Mouse (Mus musculus): Measurements from ENCODE around the gene Filip1l. TPM values are rescaled to one million over a fixed set of nuclear protein-coding genes. Genes with fewer than 3 reads are reported as not detected.

Gene Filip1l
- 56.2 and 60.3 TPM in 2 replicates for polyA plus RNA-seq (2015; fragmentation: Nextera tagmentation; extraction: Ambion mirVana)

- Histone ChIP-seq H3K4me2 (ENCODE audit: low read depth, low read length) (no peak within 1 kb of the TSS), H3K4me3 (replicated peaks; ENCODE audit: low read length) (no peak within 1 kb of the TSS), H3K4me1 (ENCODE audit: control insufficient read depth, insufficient read depth, low read length) (peaks cover 3% of the 10 kb centered on the region), H3K9me3 (replicated peaks; ENCODE audit: control insufficient read depth, low read length) (no peaks in the 10 kb centered on the region), H3K27ac (ENCODE audit: low read length) (no peak within 1 kb of the TSS), H3K9ac (ENCODE audit: low read length) (0 out of 2 replicates have a peak within 1 kb of the TSS, but pooled peaks have one; percentile 18), H3K36me3 (ENCODE audit: control insufficient read depth, insufficient read depth, low read length) (no peaks in the 10 kb centered on the region), H3K27me3 (ENCODE audit: control insufficient read depth, insufficient read depth, low read length) (no peaks in the 10 kb centered on the region)
- no peak for ATAC-seq (ENCODE audit: insufficient read depth, low FRiP score)
- WGBS, result 78% methylated on average over 6 of the region's 6 CpGs
Observed at GRCm38 (mm10) chr16:57352751-57353150, at the start of gene Filip1l. Gene Filip1l (plus strand): TSS chr16:57353093.

- Histone ChIP-seq H3K9ac (ENCODE audit: low read length) (peak overlapping the region; percentile 15; the same call in 1 of the 2 replicates), H3K4me2 (ENCODE audit: low read depth, low read length) (no peak overlapping the region), H3K27me3 (ENCODE audit: control insufficient read depth, insufficient read depth, low read length) (no peaks in the 10 kb centered on the region), H3K4me1 (ENCODE audit: control insufficient read depth, insufficient read depth, low read length) (no peaks in the 10 kb centered on the region), H3K4me3 (replicated peaks; ENCODE audit: low read length) (no peak overlapping the region), H3K27ac (ENCODE audit: low read length) (no peak overlapping the region), H3K36me3 (ENCODE audit: control insufficient read depth, insufficient read depth, low read length) (no peaks in the 10 kb centered on the region), H3K9me3 (replicated peaks; ENCODE audit: control insufficient read depth, low read length) (no peaks in the 10 kb centered on the region)
- 71% methylated on average over 19 of the region's 19 CpGs for WGBS
- ATAC-seq (ENCODE audit: insufficient read depth, low FRiP score), result no peak
Observed at GRCm38 (mm10) chr16:57303716-57304115, 49.2 kb upstream of the Filip1l start.

- WGBS, result 80% methylated on average over 6 of the region's 6 CpGs
- no peaks in the 10 kb centered on the region for H3K36me3 ChIP-seq (ENCODE audit: control insufficient read depth, insufficient read depth, low read length)
- no peak overlapping the region for H3K9ac ChIP-seq (ENCODE audit: low read length)
- no peak for ATAC-seq (ENCODE audit: insufficient read depth, low FRiP score)
- H3K4me1 ChIP-seq (ENCODE audit: control insufficient read depth, insufficient read depth, low read length), result no peaks in the 10 kb centered on the region
- no peak overlapping the region for H3K4me2 ChIP-seq (ENCODE audit: low read depth, low read length)
- no peak overlapping the region for H3K4me3 ChIP-seq (replicated peaks; ENCODE audit: low read length)
- no peaks in the 10 kb centered on the region for H3K9me3 ChIP-seq (replicated peaks; ENCODE audit: control insufficient read depth, low read length)
- H3K27ac ChIP-seq (ENCODE audit: low read length), result no peak overlapping the region
- no peaks in the 10 kb centered on the region for H3K27me3 ChIP-seq (ENCODE audit: control insufficient read depth, insufficient read depth, low read length)
Observed at GRCm38 (mm10) chr16:57305463-57305862, 47.4 kb upstream of the Filip1l start.

- H3K4me2 ChIP-seq (ENCODE audit: low read depth, low read length), result no peak overlapping the region
- H3K4me1 ChIP-seq (ENCODE audit: control insufficient read depth, insufficient read depth, low read length), result no peaks in the 10 kb centered on the region; the same call in 1 of the 2 replicates
- no peak overlapping the region for H3K4me3 ChIP-seq (replicated peaks; ENCODE audit: low read length)
- no peak for ATAC-seq (ENCODE audit: insufficient read depth, low FRiP score)
- no peak overlapping the region for H3K9ac ChIP-seq (ENCODE audit: low read length)
- no peaks in the 10 kb centered on the region for H3K27me3 ChIP-seq (ENCODE audit: control insufficient read depth, insufficient read depth, low read length)
- no peaks in the 10 kb centered on the region for H3K36me3 ChIP-seq (ENCODE audit: control insufficient read depth, insufficient read depth, low read length)
- H3K9me3 ChIP-seq (replicated peaks; ENCODE audit: control insufficient read depth, low read length), result no peaks in the 10 kb centered on the region
- WGBS, result 91% methylated on average over 2 of the region's 2 CpGs
- H3K27ac ChIP-seq (ENCODE audit: low read length), result no peak overlapping the region
Observed at GRCm38 (mm10) chr16:57312130-57312529, 40.8 kb upstream of the Filip1l start.

GRCm38 (mm10) chr16:57313487-57313886, 39.4 kb upstream of the Filip1l start:
- Histone ChIP-seq H3K9me3 (replicated peaks; ENCODE audit: control insufficient read depth, low read length) (no peaks in the 10 kb centered on the region), H3K27me3 (ENCODE audit: control insufficient read depth, insufficient read depth, low read length) (no peaks in the 10 kb centered on the region), H3K27ac (ENCODE audit: low read length) (no peak overlapping the region), H3K9ac (ENCODE audit: low read length) (no peak overlapping the region), H3K4me3 (replicated peaks; ENCODE audit: low read length) (no peak overlapping the region), H3K4me1 (ENCODE audit: control insufficient read depth, insufficient read depth, low read length) (peaks cover 8% of the 10 kb centered on the region; the same call in 1 of the 2 replicates), H3K36me3 (ENCODE audit: control insufficient read depth, insufficient read depth, low read length) (no peaks in the 10 kb centered on the region), H3K4me2 (ENCODE audit: low read depth, low read length) (no peak overlapping the region)
- no peak for ATAC-seq (ENCODE audit: insufficient read depth, low FRiP score)
- 80% methylated on average over 3 of the region's 3 CpGs for WGBS

GRCm38 (mm10) chr16:57314236-57314635, 38.7 kb upstream of the Filip1l start:
- Histone ChIP-seq H3K9me3 (replicated peaks; ENCODE audit: control insufficient read depth, low read length) (no peaks in the 10 kb centered on the region), H3K27ac (ENCODE audit: low read length) (no peak overlapping the region), H3K4me2 (ENCODE audit: low read depth, low read length) (no peak overlapping the region), H3K4me3 (replicated peaks; ENCODE audit: low read length) (no peak overlapping the region), H3K27me3 (ENCODE audit: control insufficient read depth, insufficient read depth, low read length) (no peaks in the 10 kb centered on the region), H3K9ac (ENCODE audit: low read length) (no peak overlapping the region), H3K4me1 (ENCODE audit: control insufficient read depth, insufficient read depth, low read length) (peaks cover 9% of the 10 kb centered on the region; the same call in 1 of the 2 replicates), H3K36me3 (ENCODE audit: control insufficient read depth, insufficient read depth, low read length) (no peaks in the 10 kb centered on the region)
- no peak for ATAC-seq (ENCODE audit: insufficient read depth, low FRiP score)
- WGBS, result 88% methylated on average over 3 of the region's 3 CpGs

GRCm38 (mm10) chr16:57315026-57315425, 37.9 kb upstream of the Filip1l start:
- Histone ChIP-seq H3K4me3 (replicated peaks; ENCODE audit: low read length) (no peak overlapping the region), H3K9ac (ENCODE audit: low read length) (no peak overlapping the region), H3K27ac (ENCODE audit: low read length) (peak overlapping the region; percentile 18), H3K36me3 (ENCODE audit: control insufficient read depth, insufficient read depth, low read length) (no peaks in the 10 kb centered on the region), H3K9me3 (replicated peaks; ENCODE audit: control insufficient read depth, low read length) (no peaks in the 10 kb centered on the region), H3K4me1 (ENCODE audit: control insufficient read depth, insufficient read depth, low read length) (peaks cover 9% of the 10 kb centered on the region; the same call in 1 of the 2 replicates), H3K4me2 (ENCODE audit: low read depth, low read length) (no peak overlapping the region), H3K27me3 (ENCODE audit: control insufficient read depth, insufficient read depth, low read length) (no peaks in the 10 kb centered on the region)
- peak; percentile 19; the same call in 1 of the 2 replicates for ATAC-seq (ENCODE audit: insufficient read depth, low FRiP score)
- 77% methylated on average over 9 of the region's 9 CpGs for WGBS

- Histone ChIP-seq H3K27ac (ENCODE audit: low read length) (no peak overlapping the region), H3K4me2 (ENCODE audit: low read depth, low read length) (no peak overlapping the region), H3K27me3 (ENCODE audit: control insufficient read depth, insufficient read depth, low read length) (no peaks in the 10 kb centered on the region), H3K9me3 (replicated peaks; ENCODE audit: control insufficient read depth, low read length) (no peaks in the 10 kb centered on the region), H3K4me1 (ENCODE audit: control insufficient read depth, insufficient read depth, low read length) (peaks cover 9% of the 10 kb centered on the region; the same call in 1 of the 2 replicates), H3K9ac (ENCODE audit: low read length) (no peak overlapping the region), H3K36me3 (ENCODE audit: control insufficient read depth, insufficient read depth, low read length) (no peaks in the 10 kb centered on the region), H3K4me3 (replicated peaks; ENCODE audit: low read length) (no peak overlapping the region)
- no peak for ATAC-seq (ENCODE audit: insufficient read depth, low FRiP score)
- WGBS, result 75% methylated on average over 4 of the region's 4 CpGs
Observed at GRCm38 (mm10) chr16:57317127-57317526, 35.8 kb upstream of the Filip1l start.

GRCm38 (mm10) chr16:57317882-57318636, 34.8 kb upstream of the Filip1l start:
- no peak overlapping the region for H3K4me2 ChIP-seq (ENCODE audit: low read depth, low read length)
- peaks cover 9% of the 10 kb centered on the region; the same call in 1 of the 2 replicates for H3K4me1 ChIP-seq (ENCODE audit: control insufficient read depth, insufficient read depth, low read length)
- no peaks in the 10 kb centered on the region for H3K27me3 ChIP-seq (ENCODE audit: control insufficient read depth, insufficient read depth, low read length)
- H3K36me3 ChIP-seq (ENCODE audit: control insufficient read depth, insufficient read depth, low read length), result no peaks in the 10 kb centered on the region
- no peak overlapping the region for H3K4me3 ChIP-seq (replicated peaks; ENCODE audit: low read length)
- ATAC-seq (ENCODE audit: insufficient read depth, low FRiP score), result peak; percentile 60; the same call in 1 of the 2 replicates
- H3K9me3 ChIP-seq (replicated peaks; ENCODE audit: control insufficient read depth, low read length), result no peaks in the 10 kb centered on the region
- peak overlapping the region; percentile 66 for H3K27ac ChIP-seq (ENCODE audit: low read length)
- H3K9ac ChIP-seq (ENCODE audit: low read length), result no peak overlapping the region
- WGBS, result 31% methylated on average over 13 of the region's 13 CpGs

Data from stomach, embryonic 16.5 days (tissue).